Mouse (Mus musculus) ES-E14 (cell line): Measurements from ENCODE around the gene Zfp36l1. TPM values are rescaled to one million over a fixed set of nuclear protein-coding genes. Genes with fewer than 3 reads are reported as not detected.
"Not testable (repeated sequence)": the region's sequence is repeated elsewhere in the genome, so short reads cannot be mapped to it uniquely, and the experiment has no call there.

Experiments used
- DNase-seq: peaks from one replicate; pipeline ENCODE4 v3.0.0-alpha.2; 2013; ENCODE audit warnings: low read depth, low spot score
- H3K27ac ChIP-seq: 2 replicates; pipeline ENCODE4 v1.5.1; 2012; ENCODE audit warnings: low read depth, mild to moderate bottlenecking, low read length, moderate library complexity, mixed read lengths; ENCODE audit not compliant: poor library complexity, insufficient read depth, severe bottlenecking
- H3K36me3 ChIP-seq: 2 replicates; pipeline ENCODE4 v1.6.1; 2012; ENCODE audit warnings: mild to moderate bottlenecking, low read length, moderate library complexity, mixed read lengths; ENCODE audit not compliant: control insufficient read depth, poor library complexity, insufficient read depth, severe bottlenecking
- H3K4me1 ChIP-seq, 2 experiments: fragments of 150-350 bp in 1 of 2; sonication (generic) in 1 of 2; 2 replicates each; pipeline ENCODE4 v1.6.1; 2012; ENCODE audit warnings: low read length in 2 of 2, mild to moderate bottlenecking in 1 of 2, mixed read lengths in 1 of 2; ENCODE audit not compliant: control insufficient read depth in 2 of 2, insufficient read depth in 2 of 2, poor library complexity in 1 of 2
- H3K4me3 ChIP-seq, 2 experiments: fragments of 150-350 bp in 1 of 2; sonication (generic) in 1 of 2; 2 replicates each; pipeline ENCODE4 v1.5.1; 2012; ENCODE audit warnings: low read length in 2 of 2, low read depth in 1 of 2, mild to moderate bottlenecking in 1 of 2, mixed read lengths in 1 of 2; ENCODE audit not compliant: insufficient read depth in 1 of 2, poor library complexity in 1 of 2, severe bottlenecking in 1 of 2
- H3K9ac ChIP-seq: 2 replicates; pipeline ENCODE4 v1.6.1; 2012; ENCODE audit warnings: low read depth, mild to moderate bottlenecking, low read length, mixed read lengths; ENCODE audit not compliant: poor library complexity, insufficient read depth, severe bottlenecking
- H3K9me3 ChIP-seq: fragments of 150-350 bp; sonication (generic); 2 replicates; pipeline ENCODE4 v1.6.1; 2012; ENCODE audit warnings: low read depth, mild to moderate bottlenecking, low read length; ENCODE audit not compliant: control insufficient read depth, insufficient read depth
- CHD2 ChIP-seq: IDR thresholded peaks from 2 replicates; pipeline ENCODE4 v1.6.1; 2014; ENCODE audit warnings: mild to moderate bottlenecking, low read depth, low read length, inconsistent platforms
- HCFC1 ChIP-seq: IDR thresholded peaks from 2 replicates; pipeline ENCODE4 v1.6.1; 2012; ENCODE audit warnings: low read length, inconsistent platforms, borderline replicate concordance; ENCODE audit not compliant: insufficient read depth
- MAFK ChIP-seq: IDR thresholded peaks from 2 replicates; pipeline ENCODE4 v1.6.1; 2014; ENCODE audit warnings: mild to moderate bottlenecking, low read depth, low read length, inconsistent platforms; ENCODE audit not compliant: insufficient read depth
- ZC3H11A ChIP-seq: IDR thresholded peaks from 2 replicates; pipeline ENCODE4 v1.6.1; 2012; ENCODE audit warnings: low read depth, mild to moderate bottlenecking, inconsistent platforms, low read length, borderline replicate concordance
- ZNF384 ChIP-seq: IDR thresholded peaks from 2 replicates; pipeline ENCODE4 v1.6.1; 2012; ENCODE audit warnings: low read depth, low read length, inconsistent platforms
- in situ Hi-C, 2 experiments: fragments of 600-800 bp; cut with MboI; formaldehyde crosslinking; loops; one replicate each; pipeline ENCODE4 v1.15.1; 2025; ENCODE audit warnings: low sequenced_read_pairs in 2 of 2, inconsistent platforms in 1 of 2; ENCODE audit not compliant: unreplicated experiment in 2 of 2
- total RNA-seq: library from RNA; depleted of rRNA; stranded (reverse); fragments of 300-350 nt; gene quantifications from 2 replicates; pipeline ENCODE4 v1.2.3, GENCODE M21; 2012

Zfp36l1 gene
- total RNA-seq, 1 experiment, result 19.8 TPM

- Histone ChIP-seq H3K4me1 (peaks cover 0 to 13% of the 10 kb centered on the region in 2 experiments; a peak in 2 of 4 replicates), H3K9me3 (no peaks in the 10 kb centered on the region), H3K4me3 (peak overlapping the region; percentile 37 to 92), H3K9ac (peak overlapping the region; percentile 61), H3K27ac (no peak overlapping the region; the same call in 1 of the 2 replicates), H3K36me3 (peaks cover 15% of the 10 kb centered on the region)
- TF ChIP-seq CHD2 (no peak), ZC3H11A (no peak)
- in situ Hi-C loops, result no loop called here
- DNase-seq, result no peak
Measured at GRCm38 (mm10) chr12:80110546-80110870, 2.3 kb downstream of the Zfp36l1 start.

GRCm38 (mm10) chr12:80109753-80110545 is 2.9 kb downstream of the Zfp36l1 start:
- H3K27ac ChIP-seq, result no peak overlapping the region
- peak overlapping the region; percentile 37 to 92 for H3K4me3 ChIP-seq
- in situ Hi-C loops, result no loop called here
- H3K36me3 ChIP-seq, result peaks cover 15% of the 10 kb centered on the region
- TF ChIP-seq MAFK, result no peak
- TF ChIP-seq HCFC1, result no peak
- no peak for TF ChIP-seq ZC3H11A
- TF ChIP-seq CHD2, result no peak
- TF ChIP-seq ZNF384, result no peak
- no peak for DNase-seq
- no peaks in the 10 kb centered on the region for H3K9me3 ChIP-seq
- peaks cover 0 to 13% of the 10 kb centered on the region in 2 experiments; a peak in 2 of 4 replicates for H3K4me1 ChIP-seq
- H3K9ac ChIP-seq, result peak overlapping the region; percentile 61

- H3K27ac ChIP-seq, H3K9ac ChIP-seq, in situ Hi-C loops, H3K9me3 ChIP-seq: not testable (repeated sequence)
- peak overlapping the region in 1 of 2 experiments; percentile 92; a peak in 2 of 4 replicates for H3K4me3 ChIP-seq
- TF ChIP-seq ZC3H11A (peak; percentile 63), HCFC1 (0 out of 2 replicates have a peak, but pooled peaks have one; percentile 31), CHD2 (0 out of 2 replicates have a peak, but pooled peaks have one; percentile 39)
- H3K36me3 ChIP-seq, result peaks cover 15% of the 10 kb centered on the region
- H3K4me1 ChIP-seq, result peaks cover 0 to 13% of the 10 kb centered on the region in 2 experiments; a peak in 2 of 4 replicates
- DNase-seq, result peak; percentile 81
Measured at GRCm38 (mm10) chr12:80108896-80109668, 3.7 kb downstream of the Zfp36l1 start.

GRCm38 (mm10) chr12:80106896-80107667 is 5.7 kb downstream of the Zfp36l1 start:
- peaks cover 15% of the 10 kb centered on the region for H3K36me3 ChIP-seq
- no peak for TF ChIP-seq MAFK
- H3K9me3 ChIP-seq, result no peaks in the 10 kb centered on the region
- H3K9ac ChIP-seq, result no peak overlapping the region
- in situ Hi-C loops, result no loop called here
- H3K4me1 ChIP-seq, result peaks cover 0 to 13% of the 10 kb centered on the region in 2 experiments; a peak in 2 of 4 replicates
- H3K27ac ChIP-seq, result no peak overlapping the region
- DNase-seq, result no peak
- no peak overlapping the region for H3K4me3 ChIP-seq
